Mouse (Mus musculus) olfactory bulb, adult 2 months (tissue): Measurements from ENCODE around the gene Slc39a8. TPM values are rescaled to one million over a fixed set of nuclear protein-coding genes. Genes with fewer than 3 reads are reported as not detected.

Source experiments
- H3K27ac ChIP-seq: fragments of 200-500 bp; 2 replicates; pipeline ENCODE4 v1.5.1; 2012; ENCODE audit warnings: low read depth, low read length; ENCODE audit not compliant: insufficient read depth
- H3K4me1 ChIP-seq: fragments of 200-500 bp; 2 replicates; pipeline ENCODE4 v1.6.1; 2012; ENCODE audit warnings: low read length; ENCODE audit not compliant: control insufficient read depth, insufficient read depth
- H3K4me3 ChIP-seq: fragments of 200-500 bp; 2 replicates; pipeline ENCODE4 v1.5.1; 2012; ENCODE audit warnings: mild to moderate bottlenecking, low read depth, low read length, moderate library complexity; ENCODE audit not compliant: insufficient read depth
- CTCF ChIP-seq: fragments of 200-500 bp; IDR thresholded peaks from 2 replicates; pipeline ENCODE4 v1.5.1; 2012; ENCODE audit warnings: low read depth, mild to moderate bottlenecking, low read length, moderate library complexity; ENCODE audit not compliant: insufficient read depth
- POLR2A ChIP-seq: fragments of 200-500 bp; IDR thresholded peaks from 2 replicates; pipeline ENCODE4 v1.6.1; 2012; ENCODE audit warnings: mild to moderate bottlenecking, low read depth, low read length, moderate library complexity; ENCODE audit not compliant: insufficient read depth
- WGBS: fragments of 180-500 bp; shearing (Covaris S2); methylation state at CpG from one replicate; pipeline ENCODE4 v1.1.7; 2018; 5-methylcytosine and 5-hydroxymethylcytosine counted together
- polyA plus RNA-seq: library from polyadenylated mRNA; stranded (reverse); fragments of >200 nt; gene quantifications from 2 replicates; pipeline ENCODE4 v1.2.4, GENCODE M21; 2012; ENCODE audit warnings: low replicate concordance; ENCODE audit not compliant: missing spikeins, insufficient read depth, insufficient read length

Gene Slc39a8
- polyA plus RNA-seq, 1 experiment = not detected

DNA sequence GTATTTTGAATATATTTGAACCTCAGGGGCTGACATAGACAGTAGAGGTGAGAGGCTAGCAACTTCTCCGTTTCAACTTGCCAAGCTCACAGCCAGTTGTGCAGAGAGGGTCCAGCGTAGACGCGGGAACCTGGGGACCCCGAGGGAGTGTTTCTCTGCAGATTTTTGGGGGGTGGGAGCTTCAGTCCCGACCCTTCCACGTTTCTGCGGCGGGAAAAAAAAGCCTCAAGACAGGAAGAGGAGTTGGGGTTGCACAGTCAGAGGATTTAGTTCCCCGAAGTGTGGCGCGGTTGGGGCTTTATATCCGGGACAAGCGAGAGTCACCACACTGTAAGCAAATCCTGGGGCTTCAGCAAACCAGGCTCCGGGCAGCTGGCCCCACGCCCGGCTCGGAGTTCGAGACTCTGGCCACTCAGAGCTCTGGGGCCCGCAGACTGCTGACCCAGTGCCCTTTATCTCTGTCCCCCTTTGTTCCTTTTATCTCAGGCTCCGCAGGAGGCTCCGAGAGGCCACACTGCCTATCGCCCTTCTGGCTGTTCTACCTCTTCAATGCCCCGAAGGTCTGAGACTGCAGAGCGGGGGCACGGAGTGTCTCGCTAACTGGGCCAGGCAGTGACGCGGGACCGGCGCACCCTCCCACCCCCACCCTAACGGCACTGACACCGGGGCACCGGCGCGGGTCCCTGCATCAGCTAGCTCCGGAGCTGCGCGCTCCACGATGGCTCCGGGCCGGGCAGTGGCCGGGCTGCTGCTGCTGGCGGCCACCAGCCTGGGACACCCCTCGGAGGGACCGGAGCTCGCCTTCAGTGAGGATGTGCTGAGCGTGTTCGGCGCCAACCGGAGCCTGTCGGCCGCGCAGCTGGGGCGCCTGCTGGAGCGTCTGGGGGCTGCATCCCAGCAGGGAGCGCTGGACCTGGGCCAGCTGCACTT is 940 bp downstream of the Slc39a8 start:
- Histone ChIP-seq H3K4me1 (peaks cover 15% of the 10 kb centered on the region), H3K4me3 (peak overlapping the region; percentile 54), H3K27ac (no peak overlapping the region)
- WGBS = under 1% methylated on average over 57 of the region's 57 CpGs
- TF ChIP-seq POLR2A = no peak
- no peak for TF ChIP-seq CTCF

DNA sequence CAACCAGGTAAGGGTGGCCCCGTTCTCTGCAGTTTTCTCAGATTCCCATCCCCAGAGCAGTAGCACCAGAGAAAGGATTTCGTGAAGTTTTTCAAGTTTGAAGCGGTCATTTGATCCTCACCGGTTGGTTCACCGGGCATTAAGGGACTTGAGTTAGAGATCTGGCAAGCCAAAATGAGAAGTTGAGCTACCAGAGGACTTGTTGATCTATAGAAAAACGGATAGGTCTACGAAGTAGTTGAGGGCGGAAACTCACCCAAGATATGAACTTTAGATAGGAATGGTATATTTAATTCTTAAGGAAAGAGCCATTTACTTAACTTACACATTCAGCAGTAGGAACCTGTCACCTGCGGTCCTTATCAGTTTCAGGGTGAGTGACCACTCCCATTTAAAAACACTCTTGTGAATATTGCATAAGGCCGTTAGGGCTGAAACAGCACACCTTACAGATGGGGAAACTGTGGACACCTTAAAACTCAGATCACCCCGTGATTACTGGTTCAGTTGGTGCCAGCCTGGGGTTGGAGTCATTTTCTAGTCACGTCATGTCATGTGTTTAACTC is 1.7 kb downstream of the Slc39a8 start:
- Histone ChIP-seq H3K27ac (no peak overlapping the region), H3K4me3 (peak overlapping the region; percentile 54), H3K4me1 (peaks cover 15% of the 10 kb centered on the region)
- TF ChIP-seq CTCF (no peak), POLR2A (no peak)
- WGBS = 37% methylated on average over 12 of the region's 12 CpGs

DNA sequence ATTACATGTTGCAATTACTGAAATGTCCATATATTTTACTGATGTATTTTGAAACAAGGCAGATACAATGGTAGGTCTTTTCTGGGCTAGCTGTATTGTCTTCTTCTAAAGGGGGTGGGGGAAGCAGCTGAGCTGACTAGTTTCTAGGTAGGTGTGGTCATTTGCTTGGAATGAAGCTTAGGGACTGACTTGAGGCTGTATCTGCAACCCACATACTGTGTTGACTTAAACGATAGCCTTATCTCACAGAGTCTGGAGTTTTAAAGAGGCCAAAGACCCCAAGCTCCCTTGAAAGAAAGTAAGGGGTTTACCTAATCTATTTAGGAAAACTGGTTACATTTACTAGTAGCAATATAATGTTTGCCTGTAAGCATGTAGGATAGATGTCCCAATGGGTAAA is 2.9 kb downstream of the Slc39a8 start:
- 40% methylated on average over 1 of the region's 1 CpGs for WGBS
- Histone ChIP-seq H3K4me1 (peaks cover 15% of the 10 kb centered on the region), H3K27ac (no peak overlapping the region), H3K4me3 (no peak overlapping the region)
- no peak for TF ChIP-seq POLR2A
- no peak for TF ChIP-seq CTCF

- TF ChIP-seq POLR2A = no peak
- TF ChIP-seq CTCF = no peak
- no peaks in the 10 kb centered on the region for H3K4me1 ChIP-seq
- WGBS = 96% methylated on average over 2 of the region's 2 CpGs
- H3K4me3 ChIP-seq = no peak overlapping the region
- H3K27ac ChIP-seq = no peak overlapping the region
Observed at GRCm38 (mm10) chr3:135832496-135832895, 7.4 kb downstream of the Slc39a8 start.

GRCm38 (mm10) chr3:135832907-135833306 is 7.8 kb downstream of the Slc39a8 start:
- Histone ChIP-seq H3K4me1 (no peaks in the 10 kb centered on the region), H3K27ac (no peak overlapping the region), H3K4me3 (no peak overlapping the region)
- WGBS = 91% methylated on average over 4 of the region's 4 CpGs
- no peak for TF ChIP-seq CTCF
- no peak for TF ChIP-seq POLR2A

DNA sequence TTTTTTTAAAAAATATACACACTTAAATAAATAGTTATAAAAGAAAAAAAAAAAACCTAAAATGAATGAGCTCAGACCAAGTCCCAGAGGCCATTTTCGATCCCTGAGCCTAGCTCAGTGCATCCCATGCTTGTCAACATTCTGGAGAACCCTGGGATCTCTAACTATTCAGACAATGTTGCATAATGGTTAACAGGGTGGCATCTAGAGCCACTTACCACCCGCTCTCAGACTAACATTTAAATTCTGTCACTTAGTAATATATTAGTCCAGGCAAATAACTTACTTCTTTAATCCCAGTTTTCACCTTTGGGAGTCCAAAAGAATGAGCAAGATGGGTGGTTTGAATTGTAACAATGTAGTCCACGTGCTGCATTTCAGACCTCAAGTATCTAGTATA is 9.9 kb downstream of the Slc39a8 start:
- TF ChIP-seq CTCF (no peak), POLR2A (no peak)
- WGBS = 94% methylated on average over 3 of the region's 3 CpGs
- Histone ChIP-seq H3K4me1 (no peaks in the 10 kb centered on the region), H3K4me3 (no peak overlapping the region), H3K27ac (no peak overlapping the region)

- Histone ChIP-seq H3K27ac (no peak overlapping the region), H3K4me3 (no peak overlapping the region), H3K4me1 (no peaks in the 10 kb centered on the region)
- TF ChIP-seq CTCF (no peak), POLR2A (no peak)
- 97% methylated on average over 13 of the region's 13 CpGs for WGBS
Observed at GRCm38 (mm10) chr3:135839535-135839934, 14.5 kb downstream of the Slc39a8 start.

DNA sequence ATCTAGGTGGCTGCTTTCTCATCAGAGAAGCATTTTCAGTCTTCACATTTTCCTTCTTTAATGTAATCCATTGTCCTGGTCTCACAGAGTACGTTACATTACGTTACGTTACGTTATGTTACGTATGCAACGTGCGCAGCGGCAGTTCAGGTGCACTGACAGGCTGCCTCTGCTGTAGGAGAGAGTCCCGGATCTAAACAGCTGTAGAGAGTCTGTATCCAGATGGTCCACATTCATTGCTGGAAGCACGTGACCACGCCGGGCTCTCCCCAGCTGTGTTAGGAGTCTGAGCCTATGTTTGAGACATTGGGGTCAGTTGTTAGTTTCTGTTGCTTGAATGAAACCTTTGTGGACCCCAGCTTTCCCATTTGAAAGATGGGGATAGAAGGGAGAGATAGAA is 15.1 kb downstream of the Slc39a8 start:
- H3K27ac ChIP-seq = no peak overlapping the region
- TF ChIP-seq POLR2A (no peak), CTCF (no peak)
- 88% methylated on average over 12 of the region's 12 CpGs for WGBS
- no peaks in the 10 kb centered on the region for H3K4me1 ChIP-seq
- no peak overlapping the region for H3K4me3 ChIP-seq

DNA sequence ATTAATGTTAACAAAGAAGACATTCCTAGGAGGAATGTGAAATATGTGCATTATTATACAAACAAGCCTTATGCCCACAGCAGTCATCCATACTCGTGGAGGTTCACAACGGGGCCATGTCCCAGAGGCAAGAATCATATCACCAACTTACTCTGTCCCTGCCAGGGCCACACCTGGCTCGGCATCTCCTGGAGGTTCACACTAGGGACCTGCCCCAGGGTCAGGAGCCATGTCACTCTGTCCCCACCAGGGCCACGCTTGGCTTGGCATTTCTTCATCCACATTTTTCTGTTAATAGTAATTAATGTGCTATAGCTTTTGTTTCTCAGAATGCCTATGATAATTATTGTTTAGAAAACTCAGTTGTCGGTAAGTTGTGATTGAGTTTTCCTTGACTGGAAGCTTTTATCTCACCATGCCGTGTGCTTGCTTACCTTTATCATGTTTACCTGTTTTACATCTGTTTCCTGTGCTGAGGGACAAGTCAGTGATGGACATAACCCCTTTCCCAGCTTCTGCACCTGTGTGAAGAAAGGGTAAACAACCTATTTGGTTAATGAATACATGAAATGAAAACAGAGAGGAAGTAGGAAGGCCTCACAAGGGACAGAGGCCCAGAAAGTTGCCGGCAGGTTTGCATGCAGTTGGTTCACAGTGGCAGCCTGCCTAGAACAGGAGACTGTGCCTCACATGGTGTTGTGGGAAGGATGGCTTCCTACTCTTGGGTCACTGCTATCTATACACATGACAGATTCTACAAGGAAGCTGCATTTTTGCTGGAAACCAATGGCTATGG is 16.8 kb downstream of the Slc39a8 start:
- no peak for TF ChIP-seq CTCF
- no peak for TF ChIP-seq POLR2A
- Histone ChIP-seq H3K4me3 (no peak overlapping the region), H3K27ac (no peak overlapping the region), H3K4me1 (no peaks in the 10 kb centered on the region)
- 87% methylated on average over 7 of the region's 7 CpGs for WGBS
